Mouse (Mus musculus): ENCODE data around the gene Ppm1b. TPM values are rescaled to one million over a fixed set of nuclear protein-coding genes. Genes with fewer than 3 reads are reported as not detected.

The Ppm1b gene
- total RNA-seq, 2 experiments from 2014 or later: 121 to 128 TPM

GRCm38 (mm10) chr17:85059136-85059535, 102.6 kb downstream of the Ppm1b start:
- intact Hi-C loops (cut with DNase I): no loop called here
- no peak for DNase-seq

GRCm38 (mm10) chr17:85063560-85063959, 107.0 kb downstream of the Ppm1b start:
- DNase-seq: no peak
- intact Hi-C loops (cut with DNase I): no loop called here

GRCm38 (mm10) chr17:85067331-85067730, 110.8 kb downstream of the Ppm1b start:
- intact Hi-C loops (cut with DNase I): no loop called here
- no peak for DNase-seq

- DNase-seq: no peak
- intact Hi-C loops (cut with DNase I): no loop called here
These were observed 114.1 kb downstream of the Ppm1b start for GRCm38 (mm10) chr17:85070658-85071057.

- DNase-seq: no peak
- intact Hi-C loops (cut with DNase I): no loop called here
These were observed 114.7 kb downstream of the Ppm1b start for GRCm38 (mm10) chr17:85071088-85071775.

- intact Hi-C loops (cut with DNase I): no loop called here
- no peak for DNase-seq
These were observed 115.8 kb downstream of the Ppm1b start for GRCm38 (mm10) chr17:85072383-85072782.

- intact Hi-C loops (cut with DNase I): no loop called here
These were observed 116.7 kb downstream of the Ppm1b start for GRCm38 (mm10) chr17:85073214-85073613.

More at GRCm38 (mm10) chr17:85073214-85073613, 116.7 kb downstream of the Ppm1b start:
- no peak for DNase-seq

Other genes with a start within 250 kb of the Ppm1b start
- 100 to 1,000 TPM; 143 to 150 TPM for gene Lrpprc, start 166.0 kb upstream of the Ppm1b start, total RNA-seq (2021)
- gene Slc3a1, start 71.6 kb downstream of the Ppm1b start, total RNA-seq (2021): under 1 TPM in 1 of 2 experiments, not detected in 1; 0.22 TPM
- gene Prepl, start 133.5 kb downstream of the Ppm1b start, total RNA-seq (2021): 100 to 1,000 TPM; 142 TPM
- gene Camkmt, start 133.8 kb downstream of the Ppm1b start, total RNA-seq (2021): 1 to 10 TPM; 3.0 to 3.4 TPM

All from heart, postnatal 36 days (tissue).